Mouse (Mus musculus): ENCODE results near the gene Ranbp17.

DNA sequence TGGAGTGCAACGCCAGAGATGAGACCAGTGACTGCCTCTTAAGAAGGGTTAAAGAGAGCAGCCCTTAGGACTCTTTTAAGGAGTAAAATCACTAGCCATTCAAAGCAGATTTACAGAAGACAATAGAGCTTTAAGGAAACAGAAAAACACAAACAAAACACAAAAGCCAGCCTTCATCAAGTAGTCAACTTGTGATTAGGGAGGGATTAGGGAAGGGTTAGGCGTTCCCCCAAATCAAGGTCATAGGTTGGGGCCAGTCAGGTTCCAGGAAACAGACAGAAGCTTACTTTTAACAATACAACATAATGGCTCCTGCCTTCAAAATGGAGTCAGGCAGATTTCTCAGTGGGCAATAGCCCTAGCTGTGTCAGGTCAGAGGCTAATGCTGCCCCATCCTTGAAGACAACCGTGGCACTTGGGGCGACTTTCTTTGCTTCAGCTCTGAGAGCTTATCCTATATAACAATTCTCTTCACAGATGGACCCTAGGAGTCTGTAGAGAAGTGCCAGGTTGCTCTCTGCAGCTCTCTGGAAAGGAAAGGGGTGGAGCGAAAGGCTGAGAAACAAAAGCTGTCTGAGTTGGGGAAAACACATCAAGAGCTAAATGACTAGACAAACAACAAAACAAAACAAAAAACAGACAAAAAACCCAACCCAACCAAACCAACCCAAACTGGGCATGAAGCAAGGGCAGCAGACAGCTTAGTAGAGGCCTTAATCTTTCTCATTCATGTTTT, 24.0 kb upstream of the Ranbp17 start:
- TF ChIP-seq CTCF (IDR thresholded peaks at IDR 0.05; ENCODE audit: low read depth): no peak
- no peak for TF ChIP-seq EP300 (IDR thresholded peaks at IDR 0.05; ENCODE audit: low read depth)

Data from heart, postnatal 0 days (tissue).